Mouse (Mus musculus): ENCODE results near the gene Nedd9. TPM values are rescaled to one million over a fixed set of nuclear protein-coding genes. Genes with fewer than 3 reads are reported as not detected.

The Nedd9 gene
- total and polyA plus RNA-seq, 3 experiments, result 41.3 to 48.7 (median 42.5) TPM

GRCm38 (mm10) chr13:41402441-41403003, 84.6 kb downstream of the Nedd9 start:
- dilution Hi-C loops (cut with MboI; ENCODE audit: extremely low pct_ligation_motif_present, extremely low pct_unique_long_range_greater_than_20kb, low sequenced_read_pairs), result no loop called here
- Histone ChIP-seq H3K9ac (ENCODE audit: insufficient read depth, low read depth) (peak overlapping the region; percentile 34; the same call in 1 of the 2 replicates), H3K27ac (ENCODE audit: insufficient read depth, low read depth) (peak overlapping the region; percentile 84), H3K27me3 (replicated peaks) (no peaks in the 10 kb centered on the region), H3K79me2 (replicated peaks; ENCODE audit: control insufficient read depth, extremely low read depth, insufficient read depth, poor library complexity, severe bottlenecking) (no peaks in the 10 kb centered on the region), H3K4me2 (ENCODE audit: insufficient read depth, low read depth, poor library complexity, severe bottlenecking) (peak overlapping the region; percentile 81), H3K4me3 (replicated peaks in 1 of 3; ENCODE audit: low read depth in 2 of 3, low read length in 2 of 3, poor library complexity in 1 of 3) (no peak overlapping the region), H3K36me3 (replicated peaks in 1 of 2; ENCODE audit: control insufficient read depth in 1 of 2, insufficient read depth in 1 of 2, low read length in 1 of 2) (peaks cover 19 to 46% of the 10 kb centered on the region in 2 experiments), H3K4me1 (ENCODE audit: control insufficient read depth in 1 of 2, insufficient read depth in 2 of 2) (peaks cover 26 to 60% of the 10 kb centered on the region in 2 experiments), H3K9me3 (replicated peaks; ENCODE audit: low read length) (peaks cover 9% of the 10 kb centered on the region)
- TF ChIP-seq JUND (conservative IDR thresholded peaks at IDR 0.05; ENCODE audit: low read depth, low read length), result 0 out of 2 replicates have a peak, but pooled peaks have one; percentile 9
- TF ChIP-seq IRF4 (IDR thresholded peaks at IDR 0.05; ENCODE audit: low read depth, low read length), result no peak
- 0 out of 2 replicates have a peak, but pooled peaks have one; percentile 26 for TF ChIP-seq TBP (conservative IDR thresholded peaks at IDR 0.05; ENCODE audit: low read depth, low read length)
- no peak for TF ChIP-seq SIN3A (IDR thresholded peaks at IDR 0.05; ENCODE audit: low read length)
- peak; percentile 48; the same call in 1 of the 2 replicates for TF ChIP-seq MEF2A (IDR thresholded peaks at IDR 0.05; ENCODE audit: borderline replicate concordance, low read depth, low read length)
- peak; percentile 31; the same call in 1 of the 2 replicates for TF ChIP-seq POLR2A (IDR thresholded peaks at IDR 0.05; ENCODE audit: low read depth, low read length)
- TF ChIP-seq ELF1 (IDR thresholded peaks at IDR 0.05; ENCODE audit: low read depth, low read length), result peak; percentile 11; the same call in 1 of the 2 replicates
- TF ChIP-seq EP300 (IDR thresholded peaks at IDR 0.05; ENCODE audit: low read length), result peak; percentile 86
- TF ChIP-seq ETS1 (conservative IDR thresholded peaks at IDR 0.05; ENCODE audit: low read depth, low read length), result peak; percentile 33
- peak; percentile 96 for TF ChIP-seq ZNF384 (IDR thresholded peaks at IDR 0.05; ENCODE audit: low read depth, low read length)
- no peak for TF ChIP-seq NELFE (IDR thresholded peaks at IDR 0.05; ENCODE audit: low read depth, low read length)
- no peak for TF ChIP-seq UBTF (IDR thresholded peaks at IDR 0.05; ENCODE audit: low read depth, low read length)
- in situ Hi-C loops (cut with MboI; ENCODE audit: low pct_ligation_motif_present, low pct_unique_long_range_greater_than_20kb, low sequenced_read_pairs), result no loop called here
- DNase-seq (ENCODE audit: extremely low read depth), result peak; percentile 91

- in situ Hi-C loops (cut with MboI; ENCODE audit: low pct_ligation_motif_present, low pct_unique_long_range_greater_than_20kb, low sequenced_read_pairs), result no loop called here
- Histone ChIP-seq H3K9ac (ENCODE audit: insufficient read depth, low read depth) (no peak overlapping the region), H3K27ac (ENCODE audit: insufficient read depth, low read depth) (peak overlapping the region; percentile 84), H3K27me3 (replicated peaks) (no peaks in the 10 kb centered on the region), H3K4me1 (ENCODE audit: control insufficient read depth in 1 of 2, insufficient read depth in 2 of 2) (peaks cover 26 to 60% of the 10 kb centered on the region in 2 experiments), H3K36me3 (replicated peaks in 1 of 2; ENCODE audit: control insufficient read depth in 1 of 2, insufficient read depth in 1 of 2, low read length in 1 of 2) (peaks cover 16 to 50% of the 10 kb centered on the region in 2 experiments), H3K4me2 (ENCODE audit: insufficient read depth, low read depth, poor library complexity, severe bottlenecking) (peak overlapping the region; percentile 81; the same call in 1 of the 2 replicates), H3K79me2 (replicated peaks; ENCODE audit: control insufficient read depth, extremely low read depth, insufficient read depth, poor library complexity, severe bottlenecking) (no peaks in the 10 kb centered on the region), H3K4me3 (replicated peaks in 1 of 3; ENCODE audit: low read depth in 2 of 3, low read length in 2 of 3, poor library complexity in 1 of 3) (no peak overlapping the region), H3K9me3 (replicated peaks; ENCODE audit: low read length) (peaks cover 7% of the 10 kb centered on the region)
- TF ChIP-seq MXI1 (IDR thresholded peaks at IDR 0.05; ENCODE audit: low read depth, low read length) (no peak), JUN (IDR thresholded peaks at IDR 0.05; ENCODE audit: insufficient read depth, low read depth, low read length) (no peak), BHLHE40 (IDR thresholded peaks at IDR 0.05; ENCODE audit: low read depth, low read length) (no peak), MAFK (IDR thresholded peaks at IDR 0.05; ENCODE audit: insufficient replicate concordance, low read length) (no peak), USF2 (conservative IDR thresholded peaks at IDR 0.05; ENCODE audit: low read depth, low read length) (no peak), SIN3A (IDR thresholded peaks at IDR 0.05; ENCODE audit: low read length) (no peak), NELFE (IDR thresholded peaks at IDR 0.05; ENCODE audit: low read depth, low read length) (no peak), CTCF (conservative IDR thresholded peaks at IDR 0.05 in 1 of 2, IDR thresholded peaks at IDR 0.05 in 1 of 2; ENCODE audit: low read depth in 2 of 2, low read length in 2 of 2) (no peak), ZKSCAN1 (IDR thresholded peaks at IDR 0.05; ENCODE audit: borderline replicate concordance, low read depth, low read length) (no peak), RCOR1 (conservative IDR thresholded peaks at IDR 0.05; ENCODE audit: low read depth, low read length) (no peak)
- dilution Hi-C loops (cut with MboI; ENCODE audit: extremely low pct_ligation_motif_present, extremely low pct_unique_long_range_greater_than_20kb, low sequenced_read_pairs), result no loop called here
- no peak for DNase-seq (ENCODE audit: extremely low read depth)
Observed at GRCm38 (mm10) chr13:41401775-41402174, 85.4 kb downstream of the Nedd9 start.
